Mouse (Mus musculus): ENCODE measurements around the gene 4933412E24Rik. TPM values are rescaled to one million over a fixed set of nuclear protein-coding genes. Genes with fewer than 3 reads are reported as not detected.

4933412E24Rik gene
- not detected in 2 replicates for polyA plus RNA-seq (2016; fragmentation: Nextera tagmentation; extraction: Ambion mirVana)

DNA sequence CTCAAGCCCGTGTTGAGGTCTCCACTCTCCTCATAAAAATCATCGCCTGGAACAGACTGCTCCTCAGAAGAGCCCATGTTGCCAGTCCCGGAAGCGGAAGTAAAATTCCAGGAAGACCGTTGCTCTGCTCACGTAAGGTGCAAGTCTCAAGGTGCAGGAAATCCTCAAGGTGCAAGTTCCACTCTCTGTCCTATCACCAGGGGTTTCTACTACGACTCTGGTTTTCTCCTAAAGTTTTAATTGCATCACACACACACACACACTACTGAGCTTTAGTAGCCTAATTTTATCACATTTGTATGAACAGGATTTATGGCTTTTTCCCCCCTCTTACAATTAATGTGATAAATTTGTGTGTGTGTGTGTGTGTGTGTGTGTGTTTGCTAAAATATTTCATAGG, at the start of gene 4933412E24Rik:
Gene 4933412E24Rik, minus strand, starts transcription at position 101 of the 400 bp plus-strand sequence.
- Histone ChIP-seq H3K36me3 (replicated peaks) (no peaks in the 10 kb centered on the region), H3K4me1 (no peaks in the 10 kb centered on the region), H3K4me3 (no peak within 1 kb of the TSS), H3K9me3 (no peaks in the 10 kb centered on the region), H3K27ac (no peak within 1 kb of the TSS), H3K27me3 (ENCODE audit: poor library complexity, severe bottlenecking) (no peaks in the 10 kb centered on the region)
- WGBS = 95% methylated on average over 7 of the region's 7 CpGs
- no peak for DNase-seq (ENCODE audit: extremely low spot score, low spot score)

DNA sequence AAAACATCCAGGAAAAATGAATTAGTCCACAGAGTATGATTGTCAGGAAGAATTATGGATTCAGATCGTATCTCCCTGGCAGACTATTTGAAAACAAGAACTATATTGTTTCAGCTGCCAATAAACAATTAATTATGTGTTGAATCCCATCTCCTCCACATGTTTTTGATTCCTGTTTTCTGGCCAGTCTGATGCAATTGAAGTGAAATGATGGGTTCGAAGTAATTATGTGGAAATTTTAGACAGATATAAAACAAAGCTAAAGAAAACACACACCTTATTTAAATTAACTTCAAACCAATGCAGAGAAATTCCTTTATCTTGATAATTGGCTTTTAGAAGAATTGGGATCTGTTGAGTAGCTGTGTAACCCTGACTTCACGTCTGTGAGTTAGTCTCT, 14.3 kb upstream of the 4933412E24Rik start:
- H3K4me1 ChIP-seq = no peaks in the 10 kb centered on the region
- no peak overlapping the region for H3K4me3 ChIP-seq
- 75% methylated on average over 3 of the region's 3 CpGs for WGBS
- H3K9me3 ChIP-seq = no peaks in the 10 kb centered on the region
- H3K36me3 ChIP-seq (replicated peaks) = no peaks in the 10 kb centered on the region
- no peaks in the 10 kb centered on the region for H3K27me3 ChIP-seq (ENCODE audit: poor library complexity, severe bottlenecking)
- no peak for DNase-seq (ENCODE audit: extremely low spot score, low spot score)
- H3K27ac ChIP-seq = no peak overlapping the region

GRCm38 (mm10) chr15:60021256-60021655, 4.8 kb upstream of the 4933412E24Rik start:
- 68% methylated on average over 3 of the region's 3 CpGs for WGBS
- Histone ChIP-seq H3K36me3 (replicated peaks) (no peaks in the 10 kb centered on the region), H3K27me3 (ENCODE audit: poor library complexity, severe bottlenecking) (no peaks in the 10 kb centered on the region), H3K27ac (no peak overlapping the region), H3K4me3 (no peak overlapping the region), H3K4me1 (no peaks in the 10 kb centered on the region), H3K9me3 (no peaks in the 10 kb centered on the region)
- no peak for DNase-seq (ENCODE audit: extremely low spot score, low spot score)

GRCm38 (mm10) chr15:60010199-60010598, 6.2 kb downstream of the 4933412E24Rik start:
- no peak for DNase-seq (ENCODE audit: extremely low spot score, low spot score)
- no peaks in the 10 kb centered on the region for H3K4me1 ChIP-seq
- no peak overlapping the region for H3K27ac ChIP-seq
- no peaks in the 10 kb centered on the region for H3K9me3 ChIP-seq
- no peak overlapping the region for H3K4me3 ChIP-seq
- WGBS = 95% methylated on average over 4 of the region's 4 CpGs
- no peaks in the 10 kb centered on the region for H3K36me3 ChIP-seq (replicated peaks)
- H3K27me3 ChIP-seq (ENCODE audit: poor library complexity, severe bottlenecking) = no peaks in the 10 kb centered on the region

- Histone ChIP-seq H3K27me3 (ENCODE audit: poor library complexity, severe bottlenecking) (no peaks in the 10 kb centered on the region), H3K9me3 (no peaks in the 10 kb centered on the region), H3K4me3 (no peak overlapping the region), H3K27ac (no peak overlapping the region), H3K4me1 (no peaks in the 10 kb centered on the region), H3K36me3 (replicated peaks) (no peaks in the 10 kb centered on the region)
- 84% methylated on average over 3 of the region's 3 CpGs for WGBS
- DNase-seq (ENCODE audit: extremely low spot score, low spot score) = no peak
These were observed 6.8 kb downstream of the 4933412E24Rik start for GRCm38 (mm10) chr15:60009610-60010009.

DNA sequence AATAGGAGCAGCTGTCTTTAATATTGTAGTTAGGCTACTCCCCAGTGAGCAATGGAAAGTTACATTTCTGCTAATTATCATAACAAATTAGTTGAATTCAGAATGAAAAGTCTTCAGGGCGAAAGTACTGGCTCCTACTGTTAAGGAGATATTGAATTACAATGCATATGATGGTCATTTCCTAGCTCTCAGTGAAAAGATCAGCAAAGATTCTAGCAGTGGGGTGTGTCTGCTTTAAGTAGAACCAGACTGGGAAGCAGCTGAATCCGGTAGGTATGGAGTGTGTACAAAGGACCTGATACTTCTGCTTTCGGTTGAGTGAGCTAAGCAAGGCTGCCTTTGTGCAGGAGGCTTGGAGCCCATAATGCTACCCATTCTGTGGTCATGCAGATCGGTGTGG, 32.6 kb downstream of the 4933412E24Rik start:
- DNase-seq (ENCODE audit: extremely low spot score, low spot score) = peak; percentile 16
- Histone ChIP-seq H3K4me3 (no peak overlapping the region), H3K4me1 (peaks cover 8% of the 10 kb centered on the region), H3K36me3 (replicated peaks) (no peaks in the 10 kb centered on the region), H3K27me3 (ENCODE audit: poor library complexity, severe bottlenecking) (no peaks in the 10 kb centered on the region; the same call in 1 of the 2 replicates), H3K27ac (no peak overlapping the region), H3K9me3 (no peaks in the 10 kb centered on the region)
- 33% methylated on average over 4 of the region's 4 CpGs for WGBS

DNA sequence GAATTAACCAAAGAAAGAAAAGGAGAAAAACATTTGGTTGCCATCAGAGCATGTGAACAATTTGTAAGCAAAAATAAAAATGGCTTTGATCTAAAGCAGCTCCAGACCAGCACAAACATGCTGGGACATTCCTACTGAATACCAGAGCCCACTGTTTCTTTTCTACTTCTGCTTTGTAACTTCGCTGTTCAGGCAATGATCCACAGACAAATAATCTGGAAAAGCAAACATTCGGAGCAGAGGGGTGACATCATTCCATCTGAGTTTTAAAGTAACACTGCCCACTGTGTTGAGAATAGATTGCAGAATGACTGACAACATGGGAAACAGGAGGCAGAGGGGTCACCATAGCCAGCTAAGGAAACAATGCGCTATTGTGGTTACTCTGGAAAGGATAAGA, 41.1 kb downstream of the 4933412E24Rik start:
- WGBS = 57% methylated on average over 3 of the region's 3 CpGs
- no peaks in the 10 kb centered on the region; the same call in 1 of the 2 replicates for H3K27me3 ChIP-seq (ENCODE audit: poor library complexity, severe bottlenecking)
- H3K4me1 ChIP-seq = peaks cover 15% of the 10 kb centered on the region
- H3K4me3 ChIP-seq = no peak overlapping the region
- H3K9me3 ChIP-seq = no peaks in the 10 kb centered on the region
- DNase-seq (ENCODE audit: extremely low spot score, low spot score) = no peak
- H3K36me3 ChIP-seq (replicated peaks) = no peaks in the 10 kb centered on the region
- H3K27ac ChIP-seq = no peak overlapping the region

- H3K27ac ChIP-seq = no peak overlapping the region
- WGBS = 76% methylated on average over 5 of the region's 5 CpGs
These were observed 41.8 kb downstream of the 4933412E24Rik start for GRCm38 (mm10) chr15:59974584-59974983.

DNA sequence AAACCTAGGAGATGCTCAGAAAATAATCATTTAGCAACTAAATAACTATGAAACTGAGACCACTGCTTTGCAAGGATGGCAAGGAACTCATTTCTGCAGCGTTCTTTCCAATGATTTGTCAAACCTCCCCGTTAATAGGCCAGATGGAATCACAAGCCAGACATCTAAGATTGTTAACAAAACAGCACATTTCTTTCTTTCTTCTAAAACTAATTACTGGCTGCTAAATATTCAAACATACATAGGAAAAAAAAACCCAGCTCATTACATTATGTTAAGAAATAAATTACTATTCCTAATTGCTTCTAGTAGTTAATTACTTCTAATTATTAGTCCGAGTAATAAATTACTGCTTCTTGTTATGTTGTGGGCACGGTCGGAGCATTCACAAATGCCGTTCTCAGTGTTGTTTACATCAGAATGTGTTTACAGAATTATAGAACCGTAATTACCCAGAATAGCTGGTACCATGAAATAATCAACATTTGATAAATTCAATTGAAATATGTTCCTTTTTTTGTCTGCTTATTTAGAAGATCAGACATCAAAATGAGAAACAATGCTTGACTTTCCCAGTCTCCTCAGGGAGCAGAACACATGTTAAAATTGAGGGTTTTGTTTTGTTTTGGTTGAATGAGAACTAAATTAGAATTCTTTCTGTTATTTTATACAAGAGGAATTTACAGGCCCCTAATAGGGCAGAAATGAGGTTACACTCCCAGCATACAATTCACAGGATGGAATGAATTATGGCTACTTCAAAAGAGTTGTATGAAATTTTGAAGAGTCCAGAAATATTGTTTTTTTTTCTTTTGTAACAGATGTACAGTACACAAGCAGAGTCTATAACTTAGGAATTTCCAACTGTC, 42.5 kb downstream of the 4933412E24Rik start:
- H3K27me3 ChIP-seq (ENCODE audit: poor library complexity, severe bottlenecking) = no peaks in the 10 kb centered on the region
- no peak overlapping the region for H3K4me3 ChIP-seq
- DNase-seq (ENCODE audit: extremely low spot score, low spot score) = no peak
- WGBS = 81% methylated on average over 7 of the region's 7 CpGs
- no peak overlapping the region for H3K27ac ChIP-seq
- no peaks in the 10 kb centered on the region for H3K36me3 ChIP-seq (replicated peaks)
- no peaks in the 10 kb centered on the region for H3K9me3 ChIP-seq
- H3K4me1 ChIP-seq = peaks cover 15% of the 10 kb centered on the region

More at GRCm38 (mm10) chr15:59974584-59974983, 41.8 kb downstream of the 4933412E24Rik start:
- Histone ChIP-seq H3K4me1 (peaks cover 15% of the 10 kb centered on the region), H3K9me3 (no peaks in the 10 kb centered on the region), H3K27me3 (ENCODE audit: poor library complexity, severe bottlenecking) (no peaks in the 10 kb centered on the region), H3K36me3 (replicated peaks) (no peaks in the 10 kb centered on the region), H3K4me3 (no peak overlapping the region)
- DNase-seq (ENCODE audit: extremely low spot score, low spot score) = no peak

Data from forebrain, embryonic 10.5 days (tissue).